Mouse (Mus musculus) heart, postnatal 10 days (tissue): ENCODE results near the gene Nr5a1. TPM values are rescaled to one million over a fixed set of nuclear protein-coding genes. Genes with fewer than 3 reads are reported as not detected.

Experiments
- DNase-seq, 2 experiments: peaks; one replicate each; pipeline ENCODE4 v3.0.0; 2021
- intact Hi-C: fragments of 180-260 bp; cut with DNase I; formaldehyde crosslinking; loops from one replicate; pipeline ENCODE4 v1.15.1; 2025
- total RNA-seq, 2 experiments: library from RNA; stranded (reverse); gene quantifications; 2 replicates each; pipeline ENCODE4 v1.2.3; 2021

Gene Nr5a1
- total RNA-seq, 2 experiments from 2014 or later = 0.12 to 0.15 TPM

GRCm38 (mm10) chr2:38653293-38653619, 61.1 kb downstream of the Nr5a1 start:
- intact Hi-C loops = loop anchor here (10.0 kb wide), 1 partner anchor 838 kb away; no protein-coding TSS in a partner anchor
- DNase-seq = no peak

GRCm38 (mm10) chr2:38652565-38653292, 61.6 kb downstream of the Nr5a1 start:
- intact Hi-C loops = loop anchor here (10.0 kb wide), 1 partner anchor 838 kb away; no protein-coding TSS in a partner anchor
- peak; percentile 20 to 30 for DNase-seq

GRCm38 (mm10) chr2:38652098-38652497, 62.2 kb downstream of the Nr5a1 start:
- intact Hi-C loops = loop anchor here (10.0 kb wide), 1 partner anchor 837 kb away; no protein-coding TSS in a partner anchor
- DNase-seq = no peak

- intact Hi-C loops = loop anchor here (10.0 kb wide), 1 partner anchor 836 kb away; no protein-coding TSS in a partner anchor
- no peak for DNase-seq
These were observed 64.0 kb downstream of the Nr5a1 start for GRCm38 (mm10) chr2:38650340-38650739.

GRCm38 (mm10) chr2:38647661-38648060, 66.7 kb downstream of the Nr5a1 start:
- DNase-seq = no peak
- intact Hi-C loops = loop anchor here (2.0 to 5.0 kb wide), 2 partner anchors 91 to 215 kb away; no protein-coding TSS in a partner anchor

GRCm38 (mm10) chr2:38647201-38647606, 67.1 kb downstream of the Nr5a1 start:
- intact Hi-C loops = loop anchor here (2.0 to 5.0 kb wide), 2 partner anchors 92 to 215 kb away; no protein-coding TSS in a partner anchor
- DNase-seq = no peak

- peak; percentile 76 to 84 for DNase-seq
- intact Hi-C loops = loop anchor here (2.0 to 5.0 kb wide), 3 partner anchors 13 to 216 kb away; no protein-coding TSS in a partner anchor
These were observed 68.4 kb downstream of the Nr5a1 start for GRCm38 (mm10) chr2:38645936-38646335.

- peak; percentile 91 to 93 for DNase-seq
- intact Hi-C loops = loop anchor here (2.0 kb wide), 1 partner anchor 15 kb away; no protein-coding TSS in a partner anchor
These were observed 70.5 kb downstream of the Nr5a1 start, which contains the start of gene Psmb7 for GRCm38 (mm10) chr2:38643625-38644427. TSS of gene Psmb7 (minus strand) at chr2:38644087.

Other genes with a start within 250 kb of the Nr5a1 start
- gene Nek6, start 202.9 kb downstream of the Nr5a1 start, total RNA-seq = 10 to 100 TPM; 10.6 to 15.2 TPM
- 100 to 1,000 TPM; 253 to 257 TPM for gene Psmb7, start 70.5 kb downstream of the Nr5a1 start, total RNA-seq
- 1 to 10 TPM; 2.3 to 3.1 TPM for gene Nr6a1, start 213.1 kb upstream of the Nr5a1 start, total RNA-seq
- gene Olfml2a, start 217.4 kb upstream of the Nr5a1 start, total RNA-seq = 10 to 100 TPM; 17.8 to 18.8 TPM